Mouse (Mus musculus): ENCODE measurements around the gene Bmpr2. TPM values are rescaled to one million over a fixed set of nuclear protein-coding genes. Genes with fewer than 3 reads are reported as not detected.

The Bmpr2 gene
- polyA plus RNA-seq, 1 experiment = 60.4 TPM

DNA sequence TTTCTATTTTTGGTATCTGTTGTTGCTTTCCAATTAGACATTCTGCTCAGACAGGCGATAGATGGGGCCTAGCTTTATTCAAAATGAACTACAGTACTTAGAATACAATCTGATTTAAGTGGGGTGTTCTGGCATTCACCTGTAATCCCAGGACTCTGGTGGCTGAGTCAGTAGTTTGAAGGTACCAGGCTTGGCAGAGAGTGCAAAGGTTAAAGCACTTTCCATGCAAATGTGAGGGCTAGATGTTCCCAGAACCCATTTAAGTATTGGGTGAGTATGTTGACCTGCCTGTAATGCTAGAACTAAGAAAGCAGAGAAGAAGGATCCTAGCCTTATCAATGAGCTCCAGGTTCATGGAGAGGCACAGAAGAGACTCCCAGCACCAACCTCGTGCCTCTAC lies 142.7 kb downstream of the Bmpr2 start:
- no peaks in the 10 kb centered on the region for H3K4me1 ChIP-seq (ENCODE audit: control insufficient read depth, insufficient read depth, low read length)
- TF ChIP-seq POLR2A (IDR thresholded peaks at IDR 0.05; ENCODE audit: low read depth, low read length) (no peak), CTCF (IDR thresholded peaks at IDR 0.05; ENCODE audit: borderline replicate concordance, insufficient read depth, low read length) (no peak)
- H3K4me3 ChIP-seq (ENCODE audit: insufficient read depth, low read length) = no peak overlapping the region
- H3K27ac ChIP-seq (ENCODE audit: insufficient read depth, low read length) = no peak overlapping the region

DNA sequence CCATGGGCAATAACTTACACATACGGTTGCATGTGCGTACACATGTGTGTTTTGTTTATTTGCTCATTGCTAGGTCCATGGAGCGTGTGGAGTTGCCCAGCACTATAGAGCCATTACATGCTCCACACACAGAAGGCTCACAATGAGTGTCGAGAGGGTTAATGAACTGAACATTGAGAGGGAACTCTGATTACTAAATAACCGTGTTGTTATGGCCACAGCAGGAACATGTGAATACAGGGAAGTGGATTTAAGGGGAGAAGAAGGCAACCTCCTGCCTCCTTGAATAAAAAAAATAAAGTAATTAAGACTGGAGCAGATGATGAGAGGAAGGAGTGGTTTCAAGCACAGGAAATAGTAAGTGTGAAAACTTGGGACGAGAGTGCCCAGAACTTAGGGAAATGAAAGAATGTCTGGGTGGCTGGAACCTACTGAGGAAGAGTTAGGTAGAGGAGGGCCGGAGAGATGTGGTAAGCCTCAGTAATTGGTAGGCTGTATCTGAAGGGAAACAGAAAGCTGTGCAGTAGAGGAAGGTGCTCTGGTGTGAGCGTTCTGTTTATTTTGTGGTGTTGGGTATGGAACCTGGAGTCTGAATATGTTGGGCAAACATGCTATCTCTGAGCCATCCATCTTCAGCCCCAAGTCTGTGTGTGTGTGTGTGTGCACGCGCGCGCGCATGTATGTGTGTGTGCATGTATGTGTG lies 143.8 kb downstream of the Bmpr2 start:
- H3K4me1 ChIP-seq (ENCODE audit: control insufficient read depth, insufficient read depth, low read length) = no peaks in the 10 kb centered on the region
- no peak for TF ChIP-seq POLR2A (IDR thresholded peaks at IDR 0.05; ENCODE audit: low read depth, low read length)
- H3K27ac ChIP-seq (ENCODE audit: insufficient read depth, low read length) = no peak overlapping the region
- H3K4me3 ChIP-seq (ENCODE audit: insufficient read depth, low read length) = no peak overlapping the region

DNA sequence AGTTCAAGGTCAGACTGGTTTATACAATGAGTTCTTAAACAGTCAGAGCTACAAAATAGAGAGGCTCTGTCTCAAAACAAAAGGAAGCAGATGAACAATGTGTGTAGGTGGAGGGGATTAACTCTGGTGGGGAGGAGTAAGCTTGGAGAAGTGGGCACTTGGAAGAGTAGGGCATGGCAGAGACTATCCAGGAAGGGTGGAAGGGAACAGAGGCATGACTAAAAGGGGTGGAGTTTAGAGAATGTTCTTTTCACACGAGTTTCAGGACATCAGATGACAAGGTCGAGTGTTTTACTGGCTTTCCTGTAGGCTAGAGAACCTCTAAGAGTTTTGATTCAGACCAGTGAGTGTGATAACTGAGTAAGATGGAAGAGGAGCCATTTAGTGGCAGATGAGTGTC lies 144.5 kb downstream of the Bmpr2 start:
- no peak overlapping the region for H3K4me3 ChIP-seq (ENCODE audit: insufficient read depth, low read length)

DNA sequence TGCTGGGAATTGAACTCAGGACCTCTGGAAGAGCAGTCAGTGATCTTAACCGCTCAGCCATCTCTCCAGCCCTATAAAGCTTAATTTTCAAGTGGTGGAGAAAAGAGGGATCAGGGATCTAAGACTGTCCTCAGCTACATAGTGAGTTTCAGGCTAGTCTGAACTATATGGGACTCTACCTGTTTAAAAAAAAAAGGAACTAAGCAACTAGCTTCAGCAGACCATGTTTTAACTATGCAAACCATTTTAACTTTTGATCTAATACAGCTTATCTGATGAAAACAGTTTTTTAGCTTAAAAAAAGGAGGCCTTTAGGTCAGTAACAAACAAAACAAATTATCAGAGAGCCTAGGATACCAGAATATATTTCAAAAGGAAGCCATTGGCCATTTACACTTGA lies 147.7 kb downstream of the Bmpr2 start:
- Histone ChIP-seq H3K27ac (ENCODE audit: insufficient read depth, low read length) (no peak overlapping the region), H3K4me3 (ENCODE audit: insufficient read depth, low read length) (no peak overlapping the region), H3K4me1 (ENCODE audit: control insufficient read depth, insufficient read depth, low read length) (peaks cover 7% of the 10 kb centered on the region)
- TF ChIP-seq POLR2A (IDR thresholded peaks at IDR 0.05; ENCODE audit: low read depth, low read length) (no peak), CTCF (IDR thresholded peaks at IDR 0.05; ENCODE audit: borderline replicate concordance, insufficient read depth, low read length) (no peak)

More for the DNA sequence above, 144.5 kb downstream of the Bmpr2 start:
- no peak overlapping the region for H3K27ac ChIP-seq (ENCODE audit: insufficient read depth, low read length)
- H3K4me1 ChIP-seq (ENCODE audit: control insufficient read depth, insufficient read depth, low read length) = no peaks in the 10 kb centered on the region
- TF ChIP-seq CTCF (IDR thresholded peaks at IDR 0.05; ENCODE audit: borderline replicate concordance, insufficient read depth, low read length) (no peak), POLR2A (IDR thresholded peaks at IDR 0.05; ENCODE audit: low read depth, low read length) (no peak)

DNA sequence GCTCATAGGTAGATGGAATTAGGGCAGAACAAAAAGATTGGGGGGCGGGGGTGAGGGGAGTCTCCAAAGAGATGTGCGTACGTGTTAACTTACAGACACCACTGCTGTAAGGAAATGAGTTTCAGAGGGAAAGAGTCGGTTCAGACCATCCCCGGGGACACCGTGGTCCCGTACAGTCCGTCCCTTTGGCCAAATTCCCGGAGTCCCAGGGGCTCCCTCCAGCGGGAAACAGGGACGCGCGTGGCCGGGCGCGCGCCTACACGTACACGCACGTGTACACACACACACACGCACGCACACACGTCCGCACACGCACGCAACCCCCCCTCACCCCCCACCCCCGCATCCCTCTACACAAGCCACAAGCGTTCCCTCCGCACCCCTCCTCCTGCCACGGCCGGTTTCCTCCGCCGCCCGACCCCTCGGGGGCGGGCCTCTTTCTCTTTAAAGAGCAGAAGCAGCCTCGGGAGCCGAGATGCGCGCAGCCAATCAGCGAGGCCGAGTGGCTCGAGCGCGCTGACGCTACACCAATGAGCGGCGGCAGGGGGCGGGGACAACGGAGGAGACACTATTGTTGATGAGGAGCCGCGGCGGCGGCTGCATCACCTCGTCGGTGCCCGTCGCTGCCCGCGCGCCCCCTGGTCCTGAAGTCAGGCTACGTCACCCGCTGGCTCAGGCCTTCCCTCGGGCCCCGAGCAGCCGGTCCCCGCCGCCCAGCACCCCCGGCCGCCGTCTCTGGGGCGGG lies 149.4 kb downstream of the Bmpr2 start, which contains the start of gene Fam117b:
Gene Fam117b, plus strand, starts transcription at position 594 of the 745 bp plus-strand sequence.
- Histone ChIP-seq H3K4me3 (ENCODE audit: insufficient read depth, low read length) (peak within 1 kb of the TSS; percentile 82), H3K27ac (ENCODE audit: insufficient read depth, low read length) (0 out of 2 replicates have a peak within 1 kb of the TSS, but pooled peaks have one; percentile 21), H3K4me1 (ENCODE audit: control insufficient read depth, insufficient read depth, low read length) (peaks cover 9% of the 10 kb centered on the region)
- TF ChIP-seq POLR2A (IDR thresholded peaks at IDR 0.05; ENCODE audit: low read depth, low read length) (peak; percentile 70), CTCF (IDR thresholded peaks at IDR 0.05; ENCODE audit: borderline replicate concordance, insufficient read depth, low read length) (no peak)

DNA sequence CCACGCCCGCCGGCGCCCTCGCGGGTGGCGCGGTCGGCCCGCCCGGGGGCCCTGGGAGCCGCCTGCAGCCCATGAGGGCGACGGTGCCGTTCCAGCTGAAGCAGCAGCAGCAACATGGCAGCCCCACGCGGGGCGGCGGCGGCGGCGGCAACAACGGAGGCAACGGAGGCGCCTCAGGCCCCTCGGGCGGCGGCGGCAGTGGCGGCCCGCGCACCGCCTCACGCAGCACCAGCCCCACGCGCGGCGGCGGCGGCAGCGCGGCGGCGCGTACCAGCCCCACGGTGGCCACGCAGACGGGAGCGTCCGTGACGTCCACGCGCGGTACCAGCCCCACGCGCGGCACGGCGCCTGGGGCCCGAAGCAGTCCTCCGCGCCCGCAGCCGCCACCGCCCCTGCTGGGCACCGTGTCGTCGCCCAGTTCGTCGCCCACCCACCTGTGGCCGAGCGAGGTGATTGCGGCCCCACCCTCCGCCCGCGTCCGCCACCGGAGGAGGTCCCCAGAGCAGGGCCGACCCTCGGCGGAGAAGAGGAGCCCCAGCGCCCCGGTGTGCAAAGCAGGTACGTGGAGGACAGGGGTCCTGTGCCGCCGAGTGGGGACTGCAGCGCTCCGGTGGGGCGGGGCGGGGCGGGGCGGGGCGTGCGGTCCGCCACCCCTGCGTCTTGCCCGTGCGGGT lies 150.1 kb downstream of the Bmpr2 start:
- Histone ChIP-seq H3K4me1 (ENCODE audit: control insufficient read depth, insufficient read depth, low read length) (peaks cover 9% of the 10 kb centered on the region), H3K4me3 (ENCODE audit: insufficient read depth, low read length) (peak overlapping the region; percentile 82), H3K27ac (ENCODE audit: insufficient read depth, low read length) (0 out of 2 replicates have a peak overlapping the region, but pooled peaks have one; percentile 21)
- no peak for TF ChIP-seq CTCF (IDR thresholded peaks at IDR 0.05; ENCODE audit: borderline replicate concordance, insufficient read depth, low read length)
- TF ChIP-seq POLR2A (IDR thresholded peaks at IDR 0.05; ENCODE audit: low read depth, low read length) = no peak

DNA sequence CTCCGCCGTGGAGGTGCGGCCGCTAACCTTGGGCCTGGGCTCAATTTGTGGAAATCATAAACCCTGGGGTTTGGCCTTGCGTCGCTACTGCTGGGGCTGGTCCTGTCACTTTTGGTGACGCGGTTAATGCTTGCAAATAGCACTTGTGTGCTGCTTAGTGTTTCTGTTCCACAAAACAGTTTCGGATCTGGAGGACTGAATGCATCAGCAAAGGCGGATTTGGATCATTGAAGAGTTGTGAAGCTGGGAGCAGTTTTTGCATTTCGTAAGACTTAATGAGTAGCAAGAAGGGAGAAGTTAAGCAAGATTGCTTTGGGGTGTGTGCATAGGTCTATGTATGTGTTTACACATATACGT lies 150.6 kb downstream of the Bmpr2 start:
- TF ChIP-seq CTCF (IDR thresholded peaks at IDR 0.05; ENCODE audit: borderline replicate concordance, insufficient read depth, low read length) (no peak), POLR2A (IDR thresholded peaks at IDR 0.05; ENCODE audit: low read depth, low read length) (no peak)
- Histone ChIP-seq H3K27ac (ENCODE audit: insufficient read depth, low read length) (no peak overlapping the region), H3K4me3 (ENCODE audit: insufficient read depth, low read length) (peak overlapping the region; percentile 82), H3K4me1 (ENCODE audit: control insufficient read depth, insufficient read depth, low read length) (peaks cover 9% of the 10 kb centered on the region)

DNA sequence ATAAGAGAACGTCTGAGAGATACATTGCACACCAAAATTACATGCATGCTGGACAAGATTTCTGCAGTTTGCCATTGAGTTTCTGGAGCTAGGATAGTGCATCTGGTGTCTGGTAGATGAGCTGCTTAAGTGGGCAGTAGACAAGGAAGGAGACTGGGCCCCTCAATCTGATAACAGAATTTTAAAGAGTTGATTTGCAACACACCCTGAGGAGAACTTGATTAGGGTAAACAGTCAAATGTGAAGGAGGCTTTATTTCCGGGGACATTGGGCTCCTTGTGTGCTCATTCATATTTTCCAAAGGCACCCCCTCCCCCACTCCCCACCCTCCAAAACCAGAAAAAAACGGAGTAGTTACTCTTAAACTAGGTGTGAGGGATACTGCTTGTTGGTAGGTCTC lies 151.6 kb downstream of the Bmpr2 start:
- TF ChIP-seq CTCF (IDR thresholded peaks at IDR 0.05; ENCODE audit: borderline replicate concordance, insufficient read depth, low read length) = no peak
- no peak for TF ChIP-seq POLR2A (IDR thresholded peaks at IDR 0.05; ENCODE audit: low read depth, low read length)
- peak overlapping the region; percentile 82; the same call in 1 of the 2 replicates for H3K4me3 ChIP-seq (ENCODE audit: insufficient read depth, low read length)

DNA sequence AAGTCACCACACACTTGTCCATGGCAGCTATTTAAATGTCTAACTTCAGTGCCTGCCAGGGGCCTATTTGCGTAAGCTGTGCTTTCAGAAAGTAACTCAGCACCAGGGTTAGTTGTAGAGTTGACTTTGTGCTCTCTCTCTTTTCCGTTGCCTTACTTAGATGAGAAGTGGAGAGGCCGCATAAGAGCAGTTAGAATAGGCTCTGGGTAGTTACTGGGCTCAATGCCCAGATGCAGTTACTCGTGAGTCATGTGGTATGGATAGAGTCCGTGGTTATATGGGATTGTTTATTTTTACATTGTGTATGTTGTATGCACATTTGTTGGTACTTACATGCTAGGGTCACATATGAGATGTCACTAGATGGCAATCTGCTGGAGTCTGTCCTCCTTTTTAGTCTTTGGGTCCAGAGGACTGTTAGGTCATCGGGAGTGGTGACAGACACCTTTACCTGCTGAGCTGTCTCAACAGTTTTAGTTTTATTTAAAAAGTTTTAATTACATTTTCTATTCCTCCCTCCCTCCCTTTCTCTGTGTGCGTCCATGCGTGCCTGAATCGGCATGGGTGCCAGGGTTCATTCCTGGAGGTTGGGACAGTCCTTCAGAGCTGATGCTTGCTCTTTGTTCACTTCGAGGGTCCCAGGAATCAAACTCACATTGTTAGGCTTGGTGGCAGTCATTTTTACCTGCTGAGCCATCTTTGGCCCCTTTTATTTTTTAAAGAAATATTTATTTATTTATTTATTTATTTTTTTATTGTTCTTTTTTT lies 152.8 kb downstream of the Bmpr2 start:
- no peak overlapping the region for H3K4me3 ChIP-seq (ENCODE audit: insufficient read depth, low read length)
- no peak overlapping the region for H3K27ac ChIP-seq (ENCODE audit: insufficient read depth, low read length)
- H3K4me1 ChIP-seq (ENCODE audit: control insufficient read depth, insufficient read depth, low read length) = peaks cover 9% of the 10 kb centered on the region
- TF ChIP-seq CTCF (IDR thresholded peaks at IDR 0.05; ENCODE audit: borderline replicate concordance, insufficient read depth, low read length) (no peak), POLR2A (IDR thresholded peaks at IDR 0.05; ENCODE audit: low read depth, low read length) (no peak)

More for the DNA sequence above, 151.6 kb downstream of the Bmpr2 start:
- peaks cover 9% of the 10 kb centered on the region for H3K4me1 ChIP-seq (ENCODE audit: control insufficient read depth, insufficient read depth, low read length)
- no peak overlapping the region for H3K27ac ChIP-seq (ENCODE audit: insufficient read depth, low read length)
